ENCODE assay signal across 11 mouse cellular contexts in genomic region chr9:60243503-60243902, GRCm38 (mm10).
DNase-seq lines count a peak whose midpoint lies in the region; ATAC-seq and TF ChIP-seq lines count a peak whose summit lies in the region.
"Had no signal": no experiment of that assay in that cellular context is flagged by ENCODE, and none has a peak within 500 bp of the region (broad histone marks: within the 10 kb centered on the region; RNA-seq: fewer than 3 reads in every experiment).

No protein-coding gene starts in this region.

- H3K9me3 ChIP-seq in kidney, embryonic 15.5 days (replicated peaks) = no peaks in the 10 kb centered on the region
- H3K9me3 ChIP-seq in hindbrain, embryonic 14.5 days (ENCODE audit: control insufficient read depth, low read length) = no peaks in the 10 kb centered on the region
- H3K9me3 ChIP-seq: embryonic facial prominence, embryonic 15.5 days; megakaryocyte, embryonic 14.5 days; stomach, embryonic 15.5 days had no signal

- no peak overlapping the region for H3K4me2 ChIP-seq in kidney, embryonic 15.5 days
- no peak overlapping the region for H3K4me2 ChIP-seq in hindbrain, embryonic 14.5 days (replicated peaks)
- H3K4me2 ChIP-seq: embryonic facial prominence, embryonic 15.5 days; stomach, embryonic 15.5 days had no signal

- peak; percentile 57 for TF ChIP-seq CTCF in cortical plate, adult 2 months (IDR thresholded peaks at IDR 0.05; ENCODE audit: extremely low read depth, insufficient read depth, low read length)

- ATAC-seq in kidney, embryonic 15.5 days (replicated peaks; ENCODE audit: low FRiP score) = no peak
- ATAC-seq in megakaryocyte progenitor cell, adult 5-6 weeks (replicated peaks; ENCODE audit: poor library complexity) = no peak
- no peak for ATAC-seq in hindbrain, embryonic 14.5 days (ENCODE audit: low FRiP score)

- 63% methylated on average over 6 of the region's 6 CpGs for WGBS in kidney, embryonic 15.5 days
- WGBS in hindbrain, embryonic 14.5 days = 69% methylated on average over 6 of the region's 6 CpGs

- no peak overlapping the region for H3K4me3 ChIP-seq in kidney, embryonic 15.5 days (replicated peaks)
- H3K4me3 ChIP-seq in cortical plate, adult 2 months (ENCODE audit: insufficient read depth, low read length) = no peak overlapping the region
- no peak overlapping the region for H3K4me3 ChIP-seq in hindbrain, embryonic 14.5 days (replicated peaks; ENCODE audit: low read length)
- H3K4me3 ChIP-seq: embryonic facial prominence, embryonic 15.5 days; megakaryocyte, embryonic 14.5 days; stomach, embryonic 15.5 days had no signal

- H3K27ac ChIP-seq in kidney, embryonic 15.5 days = no peak overlapping the region
- no peak overlapping the region for H3K27ac ChIP-seq in cortical plate, adult 2 months (ENCODE audit: insufficient read depth, low read length)
- H3K27ac ChIP-seq in hindbrain, embryonic 14.5 days = no peak overlapping the region
- H3K27ac ChIP-seq: embryonic facial prominence, embryonic 15.5 days; stomach, embryonic 15.5 days had no signal

- no peaks in the 10 kb centered on the region for H3K36me3 ChIP-seq in kidney, embryonic 15.5 days
- no peaks in the 10 kb centered on the region for H3K36me3 ChIP-seq in hindbrain, embryonic 14.5 days (replicated peaks; ENCODE audit: control insufficient read depth, insufficient read depth)
- H3K36me3 ChIP-seq: embryonic facial prominence, embryonic 15.5 days; stomach, embryonic 15.5 days had no signal

- H3K9ac ChIP-seq in kidney, embryonic 15.5 days = no peak overlapping the region
- H3K9ac ChIP-seq in hindbrain, embryonic 14.5 days = no peak overlapping the region
- H3K9ac ChIP-seq: embryonic facial prominence, embryonic 15.5 days; stomach, embryonic 15.5 days had no signal

- no peaks in the 10 kb centered on the region for H3K4me1 ChIP-seq in kidney, embryonic 15.5 days
- H3K4me1 ChIP-seq in cortical plate, adult 2 months (ENCODE audit: control insufficient read depth, insufficient read depth, low read length) = no peaks in the 10 kb centered on the region
- no peaks in the 10 kb centered on the region for H3K4me1 ChIP-seq in hindbrain, embryonic 14.5 days (replicated peaks; ENCODE audit: control insufficient read depth, insufficient read depth, low read length)
- H3K4me1 ChIP-seq: embryonic facial prominence, embryonic 15.5 days; stomach, embryonic 15.5 days had no signal

- no peaks in the 10 kb centered on the region for H3K27me3 ChIP-seq in kidney, embryonic 15.5 days
- no peaks in the 10 kb centered on the region for H3K27me3 ChIP-seq in hindbrain, embryonic 14.5 days (ENCODE audit: control insufficient read depth, insufficient read depth, low read length)
- H3K27me3 ChIP-seq: embryonic facial prominence, embryonic 15.5 days; stomach, embryonic 15.5 days had no signal

- TF ChIP-seq POLR2A in cortical plate, adult 2 months (IDR thresholded peaks at IDR 0.05; ENCODE audit: extremely low read depth, insufficient read depth, low read length) = no peak

- DNase-seq in cerebellum, adult 18-20 months = peak; percentile 13 to 24
- no peak for DNase-seq in cerebellum, adult 9-10 months
- DNase-seq in kidney, postnatal 10 days = peak; percentile 55
- peak; percentile 44 to 49 for DNase-seq in B cell, adult 2 months
- no peak for DNase-seq in hindbrain, embryonic 14.5 days (ENCODE audit: low spot score)

Comparison
In these comparisons a context has a peak if more than half of its experiments do, and no peak if none do; other contexts are left out.
1. DNase-seq: peak in cerebellum, adult 18-20 months (2 of 2), kidney, postnatal 10 days (single experiment) and B cell, adult 2 months (2 of 2); none in cerebellum, adult 9-10 months (single experiment) and hindbrain, embryonic 14.5 days (single experiment).